Mouse (Mus musculus): ENCODE data around the gene Slc6a2.

- no peak for TF ChIP-seq CTCF (IDR thresholded peaks at IDR 0.05; ENCODE audit: low read depth, low read length)
- no peak for TF ChIP-seq GATA1 (IDR thresholded peaks at IDR 0.05; ENCODE audit: borderline replicate concordance, low read length)
These were observed 22.6 kb downstream of the Slc6a2 start for GRCm38 (mm10) chr8:92982491-92982890.
